Mouse (Mus musculus): ENCODE measurements around the gene Traf3ip2.

DNA sequence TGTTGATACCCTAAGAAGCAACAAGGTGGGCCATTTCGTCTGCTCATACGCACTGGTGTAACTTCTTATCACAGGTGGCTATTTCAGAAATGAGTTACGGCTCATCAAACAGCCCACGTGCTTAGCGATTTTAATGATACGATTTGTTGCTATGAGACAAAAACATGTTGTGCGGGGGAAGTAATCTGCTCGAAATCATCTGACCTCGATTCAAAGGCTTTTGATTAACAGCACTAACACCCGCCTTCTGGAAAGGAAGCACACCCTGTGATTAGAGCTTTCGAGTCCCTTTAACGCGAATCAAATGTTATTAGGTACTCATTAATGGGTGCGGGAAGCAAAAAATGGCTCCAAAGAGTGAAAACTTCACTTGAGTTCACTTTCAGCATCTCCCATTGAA lies 18.9 kb downstream of the Traf3ip2 start:
- TF ChIP-seq CTCF (IDR thresholded peaks at IDR 0.05; ENCODE audit: control insufficient read depth, insufficient read depth, insufficient replicate concordance, low read depth, low read length) (no peak), POLR2A (IDR thresholded peaks at IDR 0.05; ENCODE audit: control insufficient read depth, low read depth, low read length) (no peak)
